Mouse (Mus musculus) thymus, adult 2 months (tissue): Measurements from ENCODE around the gene Cpsf7.

Source experiments
- CTCF ChIP-seq: fragments of 200-500 bp; IDR thresholded peaks from 2 replicates; pipeline ENCODE4 v1.5.1; 2012; ENCODE audit warnings: mild to moderate bottlenecking, control low read depth, low read length, moderate library complexity, borderline replicate concordance; ENCODE audit not compliant: control insufficient read depth, poor library complexity, insufficient read depth; ENCODE audit errors: extremely low read depth
- POLR2A ChIP-seq: fragments of 200-500 bp; IDR thresholded peaks from 2 replicates; pipeline ENCODE4 v1.6.1; 2012; ENCODE audit warnings: mild to moderate bottlenecking, low read length, control low read depth, moderate library complexity; ENCODE audit not compliant: control insufficient read depth, poor library complexity, insufficient read depth; ENCODE audit errors: extremely low read depth

- TF ChIP-seq CTCF, result peak; percentile 70; the same call in 1 of the 2 replicates
- no peak for TF ChIP-seq POLR2A
Measured at GRCm38 (mm10) chr19:10502571-10502970, 22.5 kb upstream of the Cpsf7 start.
